Mouse (Mus musculus) thymus, adult 2 months (tissue): Measurements from ENCODE around the gene 3110040M04Rik.

Experiments used
- CTCF ChIP-seq: fragments of 200-500 bp; IDR thresholded peaks from 2 replicates; pipeline ENCODE4 v1.5.1; 2012; ENCODE audit warnings: mild to moderate bottlenecking, control low read depth, low read length, moderate library complexity, borderline replicate concordance; ENCODE audit not compliant: control insufficient read depth, poor library complexity, insufficient read depth; ENCODE audit errors: extremely low read depth
- POLR2A ChIP-seq: fragments of 200-500 bp; IDR thresholded peaks from 2 replicates; pipeline ENCODE4 v1.6.1; 2012; ENCODE audit warnings: mild to moderate bottlenecking, low read length, control low read depth, moderate library complexity; ENCODE audit not compliant: control insufficient read depth, poor library complexity, insufficient read depth; ENCODE audit errors: extremely low read depth

DNA sequence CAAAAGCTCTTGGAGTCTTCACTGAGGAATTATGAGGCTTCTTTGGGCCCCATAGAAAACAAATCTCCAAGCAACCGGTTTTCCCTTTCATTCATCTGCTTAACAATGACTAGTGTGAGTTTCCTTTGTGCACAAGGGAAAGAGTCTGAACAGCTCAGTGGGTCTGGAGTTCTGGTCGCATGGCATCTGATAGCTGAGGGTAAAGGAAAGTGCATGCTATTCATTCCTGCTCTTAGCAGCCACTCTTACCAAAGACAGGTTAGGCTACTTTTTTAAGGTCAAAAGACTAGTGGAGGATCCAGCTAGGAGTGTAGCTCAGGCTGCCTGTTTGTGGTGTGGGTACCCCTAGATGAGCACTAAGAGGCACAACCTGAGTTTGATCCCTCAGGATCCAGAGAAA, 31.7 kb downstream of the 3110040M04Rik start:
- TF ChIP-seq POLR2A (no peak), CTCF (no peak)
